Mouse (Mus musculus): ENCODE measurements around the gene Polr2b. TPM values are rescaled to one million over a fixed set of nuclear protein-coding genes. Genes with fewer than 3 reads are reported as not detected.

Gene Polr2b
- polyA plus RNA-seq, 1 experiment from 2014 or later: 115 TPM

DNA sequence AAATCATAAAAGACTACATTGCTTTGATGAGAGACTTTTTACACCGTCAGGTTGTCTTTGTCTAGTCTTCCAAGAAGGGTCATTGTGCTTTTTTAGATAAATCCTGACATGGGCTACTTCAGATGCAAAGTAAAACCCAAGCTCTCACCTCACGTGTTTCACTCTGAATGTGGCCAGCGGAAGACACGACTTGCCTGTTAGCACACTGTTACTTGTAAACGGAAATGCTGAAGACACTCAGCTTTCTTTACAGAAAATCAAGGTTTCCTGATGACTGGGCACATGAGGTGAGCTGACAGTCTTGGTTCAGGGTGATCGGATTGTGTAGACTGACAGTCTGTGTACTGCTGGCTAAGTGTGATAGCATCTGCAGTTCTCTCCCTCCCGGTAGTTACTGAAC is 24.3 kb upstream of the Polr2b start:
- H3K4me2 ChIP-seq (ENCODE audit: low read depth, low read length, severe bottlenecking): no peak overlapping the region
- no peak overlapping the region for H3K27ac ChIP-seq (ENCODE audit: low read depth, low read length)
- DNase-seq (ENCODE audit: low spot score) (no peak), ATAC-seq (replicated peaks; ENCODE audit: low FRiP score) (no peak)
- no peak overlapping the region for H3K4me3 ChIP-seq (ENCODE audit: low read depth, low read length)
- H3K4me1 ChIP-seq (replicated peaks; ENCODE audit: control insufficient read depth, insufficient read depth, low read length): no peaks in the 10 kb centered on the region
- WGBS: 86% methylated on average over 7 of the region's 7 CpGs
- H3K9ac ChIP-seq (ENCODE audit: low read length): no peak overlapping the region
- H3K27me3 ChIP-seq (ENCODE audit: control insufficient read depth, insufficient read depth, low read length): no peaks in the 10 kb centered on the region
- H3K36me3 ChIP-seq (ENCODE audit: control insufficient read depth, insufficient read depth, low read length): peaks cover 3% of the 10 kb centered on the region; the same call in 1 of the 2 replicates
- H3K9me3 ChIP-seq (ENCODE audit: control insufficient read depth, low read length): no peaks in the 10 kb centered on the region

DNA sequence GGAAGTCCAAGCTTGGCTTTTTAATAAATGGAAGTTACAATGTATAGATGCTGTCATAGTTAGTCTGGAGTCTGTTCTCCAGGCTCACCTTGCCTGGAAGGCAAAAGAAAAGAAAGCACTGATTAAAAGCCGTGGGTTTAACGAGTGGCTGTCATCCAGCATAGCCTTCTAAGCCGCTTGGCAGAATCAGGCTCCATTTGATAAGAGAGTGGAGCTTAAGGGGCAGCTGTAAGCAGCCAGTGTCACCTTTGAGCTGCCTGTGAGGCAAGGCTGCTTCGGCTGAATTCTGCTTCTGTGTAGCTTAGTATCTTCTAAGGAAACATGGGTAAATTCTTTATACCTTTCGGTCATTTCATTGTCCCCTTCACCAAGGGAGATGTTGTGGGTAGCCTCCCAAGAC is 23.0 kb upstream of the Polr2b start:
- DNase-seq (ENCODE audit: low spot score) (no peak), ATAC-seq (replicated peaks; ENCODE audit: low FRiP score) (no peak)
- no peak overlapping the region for H3K9ac ChIP-seq (ENCODE audit: low read length)
- H3K9me3 ChIP-seq (ENCODE audit: control insufficient read depth, low read length): no peaks in the 10 kb centered on the region
- no peaks in the 10 kb centered on the region for H3K27me3 ChIP-seq (ENCODE audit: control insufficient read depth, insufficient read depth, low read length)
- no peak overlapping the region for H3K4me2 ChIP-seq (ENCODE audit: low read depth, low read length, severe bottlenecking)
- WGBS: 77% methylated on average over 5 of the region's 5 CpGs
- no peaks in the 10 kb centered on the region for H3K4me1 ChIP-seq (replicated peaks; ENCODE audit: control insufficient read depth, insufficient read depth, low read length)
- no peak overlapping the region for H3K4me3 ChIP-seq (ENCODE audit: low read depth, low read length)
- peaks cover 3% of the 10 kb centered on the region; the same call in 1 of the 2 replicates for H3K36me3 ChIP-seq (ENCODE audit: control insufficient read depth, insufficient read depth, low read length)
- no peak overlapping the region for H3K27ac ChIP-seq (ENCODE audit: low read depth, low read length)

GRCm38 (mm10) chr5:77287901-77288300 is 22.0 kb upstream of the Polr2b start:
- H3K9ac ChIP-seq (ENCODE audit: low read length): no peak overlapping the region
- no peaks in the 10 kb centered on the region for H3K27me3 ChIP-seq (ENCODE audit: control insufficient read depth, insufficient read depth, low read length)
- DNase-seq (ENCODE audit: low spot score): no peak
- no peak overlapping the region for H3K4me2 ChIP-seq (ENCODE audit: low read depth, low read length, severe bottlenecking)
- WGBS: 86% methylated on average over 6 of the region's 6 CpGs
- H3K36me3 ChIP-seq (ENCODE audit: control insufficient read depth, insufficient read depth, low read length): peaks cover 5% of the 10 kb centered on the region; the same call in 1 of the 2 replicates
- H3K9me3 ChIP-seq (ENCODE audit: control insufficient read depth, low read length): no peaks in the 10 kb centered on the region
- H3K4me3 ChIP-seq (ENCODE audit: low read depth, low read length): no peak overlapping the region
- ATAC-seq (replicated peaks; ENCODE audit: low FRiP score): no peak
- H3K27ac ChIP-seq (ENCODE audit: low read depth, low read length): no peak overlapping the region
- no peaks in the 10 kb centered on the region for H3K4me1 ChIP-seq (replicated peaks; ENCODE audit: control insufficient read depth, insufficient read depth, low read length)

DNA sequence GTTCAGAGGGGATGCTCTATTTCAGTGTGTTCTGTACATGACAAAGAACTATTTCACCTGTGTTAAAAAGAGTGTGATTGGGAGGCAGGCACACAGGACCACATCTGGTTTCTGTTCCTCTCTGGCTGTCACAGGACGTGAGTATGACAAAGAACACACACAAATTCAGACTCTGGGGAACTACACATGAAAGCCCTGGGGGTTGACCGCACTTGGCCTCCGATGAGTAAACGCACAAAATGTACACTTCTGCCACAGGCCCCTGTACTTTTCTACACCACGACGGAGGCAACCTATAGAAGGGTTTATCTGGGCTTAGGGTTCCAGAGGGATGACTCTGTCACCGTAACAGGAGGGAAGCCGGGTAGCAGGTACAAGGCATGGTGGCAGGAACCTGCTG is 20.3 kb upstream of the Polr2b start:
- Histone ChIP-seq H3K27me3 (ENCODE audit: control insufficient read depth, insufficient read depth, low read length) (no peaks in the 10 kb centered on the region), H3K4me2 (ENCODE audit: low read depth, low read length, severe bottlenecking) (no peak overlapping the region), H3K4me3 (ENCODE audit: low read depth, low read length) (no peak overlapping the region), H3K36me3 (ENCODE audit: control insufficient read depth, insufficient read depth, low read length) (peaks cover 14% of the 10 kb centered on the region; the same call in 1 of the 2 replicates), H3K9ac (ENCODE audit: low read length) (no peak overlapping the region), H3K27ac (ENCODE audit: low read depth, low read length) (no peak overlapping the region), H3K9me3 (ENCODE audit: control insufficient read depth, low read length) (no peaks in the 10 kb centered on the region), H3K4me1 (replicated peaks; ENCODE audit: control insufficient read depth, insufficient read depth, low read length) (no peaks in the 10 kb centered on the region)
- WGBS: 84% methylated on average over 8 of the region's 8 CpGs
- DNase-seq (ENCODE audit: low spot score): no peak
- no peak for ATAC-seq (replicated peaks; ENCODE audit: low FRiP score)

DNA sequence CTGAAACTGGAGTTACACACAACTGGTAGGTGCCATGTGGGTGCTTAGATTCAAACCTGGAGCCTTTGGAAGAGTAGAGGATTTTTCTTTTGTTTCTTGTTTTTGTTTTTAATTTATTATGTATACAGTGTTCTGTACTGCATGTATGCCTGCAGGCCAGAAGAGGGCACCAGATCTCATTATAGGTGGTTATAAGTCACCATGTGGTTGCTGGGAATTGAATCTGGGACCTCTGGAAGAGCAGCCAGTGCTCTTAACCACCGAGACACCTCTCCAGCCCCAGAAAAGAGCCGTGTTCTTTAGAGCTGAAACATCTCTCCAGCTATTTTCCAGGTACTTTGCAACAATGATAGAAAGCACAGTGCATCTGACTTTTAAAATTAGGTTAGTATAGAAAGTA is 19.3 kb upstream of the Polr2b start:
- Histone ChIP-seq H3K36me3 (ENCODE audit: control insufficient read depth, insufficient read depth, low read length) (peaks cover 14% of the 10 kb centered on the region; the same call in 1 of the 2 replicates), H3K4me2 (ENCODE audit: low read depth, low read length, severe bottlenecking) (no peak overlapping the region), H3K27ac (ENCODE audit: low read depth, low read length) (no peak overlapping the region), H3K9me3 (ENCODE audit: control insufficient read depth, low read length) (no peaks in the 10 kb centered on the region), H3K4me1 (replicated peaks; ENCODE audit: control insufficient read depth, insufficient read depth, low read length) (no peaks in the 10 kb centered on the region), H3K4me3 (ENCODE audit: low read depth, low read length) (no peak overlapping the region), H3K9ac (ENCODE audit: low read length) (no peak overlapping the region), H3K27me3 (ENCODE audit: control insufficient read depth, insufficient read depth, low read length) (no peaks in the 10 kb centered on the region)
- no peak for DNase-seq (ENCODE audit: low spot score)
- WGBS: 87% methylated on average over 2 of the region's 2 CpGs
- ATAC-seq (replicated peaks; ENCODE audit: low FRiP score): no peak

- Histone ChIP-seq H3K4me3 (ENCODE audit: low read depth, low read length) (no peak overlapping the region), H3K9me3 (ENCODE audit: control insufficient read depth, low read length) (no peaks in the 10 kb centered on the region), H3K4me1 (replicated peaks; ENCODE audit: control insufficient read depth, insufficient read depth, low read length) (no peaks in the 10 kb centered on the region), H3K4me2 (ENCODE audit: low read depth, low read length, severe bottlenecking) (no peak overlapping the region), H3K27ac (ENCODE audit: low read depth, low read length) (no peak overlapping the region), H3K36me3 (ENCODE audit: control insufficient read depth, insufficient read depth, low read length) (peaks cover 14% of the 10 kb centered on the region; the same call in 1 of the 2 replicates), H3K9ac (ENCODE audit: low read length) (no peak overlapping the region), H3K27me3 (ENCODE audit: control insufficient read depth, insufficient read depth, low read length) (no peaks in the 10 kb centered on the region)
- DNase-seq (ENCODE audit: low spot score) (no peak), ATAC-seq (replicated peaks; ENCODE audit: low FRiP score) (no peak)
- WGBS: 92% methylated on average over 7 of the region's 7 CpGs
Measured at GRCm38 (mm10) chr5:77292803-77293522, 17.0 kb upstream of the Polr2b start.

- no peak for DNase-seq (ENCODE audit: low spot score)
- no peak overlapping the region for H3K27ac ChIP-seq (ENCODE audit: low read depth, low read length)
- no peak overlapping the region for H3K4me3 ChIP-seq (ENCODE audit: low read depth, low read length)
- H3K27me3 ChIP-seq (ENCODE audit: control insufficient read depth, insufficient read depth, low read length): no peaks in the 10 kb centered on the region
- no peak for ATAC-seq (replicated peaks; ENCODE audit: low FRiP score)
- no peak overlapping the region for H3K9ac ChIP-seq (ENCODE audit: low read length)
- H3K9me3 ChIP-seq (ENCODE audit: control insufficient read depth, low read length): no peaks in the 10 kb centered on the region
- no peak overlapping the region for H3K4me2 ChIP-seq (ENCODE audit: low read depth, low read length, severe bottlenecking)
- peaks cover 2% of the 10 kb centered on the region; the same call in 1 of the 2 replicates for H3K36me3 ChIP-seq (ENCODE audit: control insufficient read depth, insufficient read depth, low read length)
- 86% methylated on average over 2 of the region's 2 CpGs for WGBS
- no peaks in the 10 kb centered on the region for H3K4me1 ChIP-seq (replicated peaks; ENCODE audit: control insufficient read depth, insufficient read depth, low read length)
Measured at GRCm38 (mm10) chr5:77299486-77299885, 10.5 kb upstream of the Polr2b start.

GRCm38 (mm10) chr5:77301296-77301903 is 8.5 kb upstream of the Polr2b start:
- Histone ChIP-seq H3K9me3 (ENCODE audit: control insufficient read depth, low read length) (no peaks in the 10 kb centered on the region), H3K27ac (ENCODE audit: low read depth, low read length) (no peak overlapping the region), H3K9ac (ENCODE audit: low read length) (no peak overlapping the region), H3K4me3 (ENCODE audit: low read depth, low read length) (no peak overlapping the region), H3K4me1 (replicated peaks; ENCODE audit: control insufficient read depth, insufficient read depth, low read length) (no peaks in the 10 kb centered on the region), H3K27me3 (ENCODE audit: control insufficient read depth, insufficient read depth, low read length) (no peaks in the 10 kb centered on the region), H3K4me2 (ENCODE audit: low read depth, low read length, severe bottlenecking) (no peak overlapping the region), H3K36me3 (ENCODE audit: control insufficient read depth, insufficient read depth, low read length) (peaks cover 2% of the 10 kb centered on the region; the same call in 1 of the 2 replicates)
- ATAC-seq (replicated peaks; ENCODE audit: low FRiP score) (no peak), DNase-seq (ENCODE audit: low spot score) (no peak)
- WGBS: 92% methylated on average over 6 of the region's 6 CpGs
